Mouse (Mus musculus): ENCODE results near the gene Olfr544. TPM values are rescaled to one million over a fixed set of nuclear protein-coding genes. Genes with fewer than 3 reads are reported as not detected.

Olfr544 gene
- polyA plus RNA-seq (2017; shearing (Covaris generic)) = under 1 TPM in 1 of 2 experiments, not detected in 1; 0.84 TPM

DNA sequence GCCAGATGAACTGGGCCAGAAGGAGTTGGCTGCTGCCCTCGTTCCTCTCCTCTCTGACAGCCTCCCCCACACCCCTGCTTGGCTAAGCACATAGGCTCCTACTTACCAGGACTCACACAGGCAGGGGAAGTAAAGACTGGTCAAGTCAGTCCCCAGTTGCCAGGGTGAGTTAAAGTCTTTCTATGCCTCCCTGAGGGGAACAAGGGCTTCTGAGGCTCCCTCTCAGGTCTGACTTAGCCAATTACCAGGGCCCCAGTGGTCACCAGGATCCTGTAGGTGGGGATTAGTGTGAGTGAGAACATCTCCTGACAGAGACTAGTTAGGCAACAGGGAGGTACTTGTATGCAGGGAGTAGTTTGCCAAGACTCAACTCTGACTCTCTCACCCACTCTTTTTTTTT lies at the start of gene Olfr544:
Gene Olfr544 (minus strand): TSS at position 153 of the 400 bp plus-strand sequence.

DNA sequence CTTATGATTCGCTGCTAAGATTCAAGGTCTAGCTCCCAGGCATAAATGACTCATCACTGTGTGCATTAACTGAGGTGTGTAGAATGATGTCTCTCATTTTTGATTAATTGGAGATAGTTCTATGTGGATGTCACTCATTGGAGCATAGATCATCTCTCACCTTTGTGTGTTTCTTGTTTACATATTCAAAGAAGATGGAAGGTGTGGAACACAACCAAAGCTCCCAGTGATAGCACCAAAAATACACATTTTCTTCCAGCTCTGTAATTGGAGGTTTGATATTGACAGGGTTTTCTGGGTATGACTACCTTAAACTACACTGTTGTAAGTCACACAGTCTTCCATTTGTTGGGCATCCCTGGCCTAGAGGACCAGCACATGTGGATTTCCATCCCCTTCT lies 46.3 kb upstream of the Olfr544 start, which contains the start of gene Olfr547:
Gene Olfr547 (plus strand): TSS at position 301 of the 400 bp plus-strand sequence.

DNA sequence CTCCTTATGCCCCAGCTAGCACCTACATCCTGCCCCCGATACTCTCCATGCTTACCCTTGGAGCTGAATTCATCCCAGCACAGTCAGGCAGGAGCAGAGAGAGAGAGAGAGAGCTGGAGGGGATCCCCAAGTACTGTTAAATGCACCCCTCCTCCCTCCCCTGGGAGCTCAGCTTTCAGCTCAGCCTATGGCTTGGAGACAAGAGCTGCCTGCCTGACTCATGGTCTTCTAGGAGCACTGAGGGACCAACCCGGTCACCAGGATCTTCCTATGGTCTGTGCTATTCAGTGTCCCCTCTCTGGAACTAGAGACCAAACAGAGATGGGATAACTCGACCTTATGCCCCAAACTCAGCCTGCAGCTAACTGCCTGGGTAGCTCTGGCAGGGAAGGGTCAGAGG lies 11.4 kb upstream of the Olfr544 start, which contains the start of gene Olfr545:
Gene Olfr545 (minus strand): TSS at position 101 of the 400 bp plus-strand sequence.

DNA sequence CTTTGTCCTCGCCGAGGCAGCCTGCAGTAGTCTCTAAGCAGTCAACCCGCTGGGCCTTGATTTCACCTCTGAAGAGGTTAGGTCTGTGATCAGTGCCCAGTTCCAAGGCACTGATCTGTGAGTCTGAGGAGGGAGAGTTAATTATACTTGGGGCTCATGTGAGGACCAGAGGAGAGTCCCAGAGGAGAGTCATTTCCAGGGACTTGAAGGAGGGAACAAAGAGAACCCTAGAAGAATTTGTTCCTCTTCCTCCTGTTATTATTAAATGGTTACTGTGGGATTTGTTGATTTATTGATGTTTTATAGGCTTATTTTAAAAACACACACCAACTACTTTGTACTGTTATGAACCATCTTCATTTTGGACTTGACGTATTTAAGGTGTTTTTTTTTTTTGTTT lies 6.5 kb downstream of the Olfr544 start, which contains the start of gene Olfr543:
Gene Olfr543 (minus strand): TSS at position 101 of the 400 bp plus-strand sequence.

DNA sequence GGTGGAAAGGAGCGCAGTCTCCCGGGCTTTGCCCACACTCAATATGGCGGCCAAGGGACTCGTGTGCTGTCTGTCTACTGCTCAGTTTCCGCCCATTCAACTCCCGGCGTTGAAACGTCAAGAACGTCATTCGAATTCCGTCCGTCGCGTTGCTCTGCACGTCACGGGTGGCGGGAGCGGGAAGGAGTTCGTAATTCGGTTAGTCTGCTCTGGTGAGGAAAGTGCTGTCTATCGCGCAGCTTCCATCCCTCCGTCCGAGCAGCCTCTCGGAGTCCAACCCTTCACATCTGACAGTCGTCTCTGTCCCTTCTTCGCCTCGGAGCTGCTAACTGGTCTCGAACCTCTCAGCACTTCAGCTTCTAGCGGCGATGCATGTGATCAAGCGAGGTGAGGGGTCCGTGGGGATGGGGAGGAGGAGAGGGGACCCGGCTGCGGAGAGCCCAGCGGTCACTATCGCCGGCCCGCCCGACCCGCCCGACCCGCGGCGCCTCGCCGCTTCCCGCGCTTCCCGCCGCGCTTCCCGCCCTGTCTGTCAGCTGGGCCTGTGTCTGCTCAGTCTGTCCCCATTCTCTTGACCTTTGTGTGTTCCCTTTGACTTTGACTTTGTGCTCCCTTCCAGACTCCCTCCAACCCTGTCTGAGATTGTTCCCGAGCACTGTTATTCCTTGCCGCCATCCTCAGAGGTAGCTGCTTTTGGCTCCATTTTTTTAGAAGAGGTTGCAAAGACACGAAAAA lies 46.3 kb downstream of the Olfr544 start, which contains the start of gene Rrm1:
Gene Rrm1 (plus strand): TSS at position 39 of the 735 bp plus-strand sequence.

Other genes with a start within 250 kb of the Olfr544 start
- gene Rhog, start 232.3 kb downstream of the Olfr544 start, polyA plus RNA-seq (2017; shearing (Covaris generic)) = 100 to 1,000 TPM; 350 to 377 TPM
- gene Stim1, start 220.5 kb downstream of the Olfr544 start, polyA plus RNA-seq (2017; shearing (Covaris generic)) = 10 to 100 TPM; 61.4 to 81.9 TPM
- 10 to 100 TPM; 51.7 to 53.1 TPM for gene Rrm1, start 46.6 kb downstream of the Olfr544 start, polyA plus RNA-seq (2017; shearing (Covaris generic))
- gene Olfr543, start 6.6 kb downstream of the Olfr544 start, polyA plus RNA-seq (2017; shearing (Covaris generic)) = under 1 TPM in 1 of 2 experiments, not detected in 1; 0.12 TPM
- gene Olfr545, start 11.3 kb upstream of the Olfr544 start, polyA plus RNA-seq (2017; shearing (Covaris generic)) = under 1 TPM in 1 of 2 experiments, not detected in 1; 0.41 TPM
- gene Olfr547, start 46.4 kb upstream of the Olfr544 start, polyA plus RNA-seq (2017; shearing (Covaris generic)) = not detected
- not detected for gene Olfr548-ps1, start 52.6 kb upstream of the Olfr544 start, polyA plus RNA-seq (2017; shearing (Covaris generic))
- not detected for gene Olfr549, start 61.6 kb upstream of the Olfr544 start, polyA plus RNA-seq (2017; shearing (Covaris generic))
- 100 to 1,000 TPM in 1 of 2 experiments, 10 to 100 TPM in 1; 88.3 to 105 TPM for gene Trim21, start 77.2 kb upstream of the Olfr544 start, polyA plus RNA-seq (2017; shearing (Covaris generic))
- not detected for gene Olfr550, start 83.1 kb upstream of the Olfr544 start, polyA plus RNA-seq (2017; shearing (Covaris generic))
- gene Olfr551, start 103.6 kb upstream of the Olfr544 start, polyA plus RNA-seq (2017; shearing (Covaris generic)) = not detected
- gene Olfr552, start 109.5 kb upstream of the Olfr544 start, polyA plus RNA-seq (2017; shearing (Covaris generic)) = under 1 TPM in 1 of 2 experiments, not detected in 1; 0.04 TPM
- gene Olfr553, start 129.9 kb upstream of the Olfr544 start, polyA plus RNA-seq (2017; shearing (Covaris generic)) = under 1 TPM in 1 of 2 experiments, not detected in 1; 0.41 TPM
- under 1 TPM in 1 of 2 experiments, not detected in 1; 0.45 TPM for gene Olfr554, start 150.1 kb upstream of the Olfr544 start, polyA plus RNA-seq (2017; shearing (Covaris generic))
- gene Olfr555, start 170.5 kb upstream of the Olfr544 start, polyA plus RNA-seq (2017; shearing (Covaris generic)) = not detected
- under 1 TPM in 1 of 2 experiments, not detected in 1; 0.07 TPM for gene Olfr556, start 176.6 kb upstream of the Olfr544 start, polyA plus RNA-seq (2017; shearing (Covaris generic))
- gene Trim68, start 199.0 kb upstream of the Olfr544 start, polyA plus RNA-seq (2017; shearing (Covaris generic)) = 1 to 10 TPM; 8.6 to 9.5 TPM
- not detected for gene Olfr557, start 207.6 kb upstream of the Olfr544 start, polyA plus RNA-seq (2017; shearing (Covaris generic))
- not detected for gene Olfr558, start 213.9 kb upstream of the Olfr544 start, polyA plus RNA-seq (2017; shearing (Covaris generic))
- gene Olfr33, start 230.8 kb upstream of the Olfr544 start, polyA plus RNA-seq (2017; shearing (Covaris generic)) = not detected
- not detected for gene Olfr559, start 239.2 kb upstream of the Olfr544 start, polyA plus RNA-seq (2017; shearing (Covaris generic))

Data from activated CD4-positive, CD25-positive, alpha-beta regulatory T cell (primary cell).